Comparison of ENCODE assay signal across 23 mouse cellular contexts in the genomic region with DNA sequence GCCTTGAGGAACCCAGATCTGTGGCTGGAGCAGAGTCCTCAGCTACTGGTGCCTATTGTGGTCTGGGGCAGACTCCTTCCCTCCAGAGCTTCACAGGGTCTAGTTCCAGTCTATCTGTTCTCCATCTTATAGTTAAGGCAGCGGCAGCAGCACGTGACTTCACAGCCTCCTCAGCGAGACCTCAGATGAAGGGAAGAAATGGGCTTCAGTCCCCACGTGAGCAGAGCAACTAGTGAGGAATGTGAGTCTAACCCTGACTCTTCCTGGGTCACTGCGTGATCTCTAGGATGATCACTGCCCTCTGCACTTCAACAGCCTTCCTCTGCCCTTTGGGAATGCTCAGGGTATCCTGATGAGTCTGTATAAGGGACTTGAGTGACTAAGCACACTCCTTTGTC. TPM values are rescaled to one million over a fixed set of nuclear protein-coding genes. Genes with fewer than 3 reads are reported as not detected.
DNase-seq lines count a peak whose midpoint lies in the region; ATAC-seq and TF ChIP-seq lines count a peak whose summit lies in the region.
"Had no signal": no experiment of that assay in that cellular context is flagged by ENCODE, and none has a peak within 500 bp of the region (broad histone marks: within the 10 kb centered on the region; RNA-seq: fewer than 3 reads in every experiment).

No protein-coding gene starts in this region.

- peaks cover 12% of the 10 kb centered on the region for H3K36me3 ChIP-seq in heart, adult 2 months (ENCODE audit: control insufficient read depth, insufficient read depth, low read length)
- no peaks in the 10 kb centered on the region for H3K36me3 ChIP-seq in hindbrain, embryonic 11.5 days (ENCODE audit: control insufficient read depth, insufficient read depth, low read length)
- peaks cover 13% of the 10 kb centered on the region; the same call in 1 of the 2 replicates for H3K36me3 ChIP-seq in hindbrain, embryonic 12.5 days
- no peaks in the 10 kb centered on the region for H3K36me3 ChIP-seq in midbrain, embryonic 11.5 days (ENCODE audit: control insufficient read depth, insufficient read depth, low read length)
- H3K36me3 ChIP-seq in midbrain, embryonic 16.5 days (ENCODE audit: control insufficient read depth, insufficient read depth, low read length), result peaks cover 9% of the 10 kb centered on the region; the same call in 1 of the 2 replicates
- no peaks in the 10 kb centered on the region; the same call in 1 of the 2 replicates for H3K36me3 ChIP-seq in embryonic facial prominence, embryonic 10.5 days (replicated peaks)
- H3K36me3 ChIP-seq: embryonic facial prominence, embryonic 13.5 days; heart, embryonic 15.5 days had no signal

- TF ChIP-seq POLR2A in heart, adult 2 months (IDR thresholded peaks at IDR 0.05; ENCODE audit: insufficient read depth, low read depth, low read length), result no peak

- peak overlapping the region; percentile 88 for H3K27ac ChIP-seq in heart, adult 2 months
- H3K27ac ChIP-seq in hindbrain, embryonic 11.5 days (ENCODE audit: low read depth, low read length), result peak overlapping the region; percentile 17; the same call in 1 of the 2 replicates
- H3K27ac ChIP-seq in hindbrain, embryonic 12.5 days, result no peak overlapping the region
- H3K27ac ChIP-seq in midbrain, embryonic 11.5 days (ENCODE audit: low read depth, low read length), result no peak overlapping the region
- H3K27ac ChIP-seq in midbrain, embryonic 16.5 days (ENCODE audit: low read length), result no peak overlapping the region
- peak overlapping the region; percentile 7; the same call in 1 of the 2 replicates for H3K27ac ChIP-seq in embryonic facial prominence, embryonic 10.5 days (replicated peaks)
- H3K27ac ChIP-seq: embryonic facial prominence, embryonic 13.5 days; forebrain, embryonic 12.5 days; heart, embryonic 15.5 days had no signal

- ATAC-seq in hindbrain, embryonic 11.5 days (ENCODE audit: low FRiP score), result no peak
- ATAC-seq in hindbrain, embryonic 12.5 days (ENCODE audit: low FRiP score), result no peak
- no peak for ATAC-seq in midbrain, embryonic 11.5 days (ENCODE audit: low FRiP score)
- no peak for ATAC-seq in midbrain, embryonic 16.5 days
- no peak for ATAC-seq in megakaryocyte-erythroid progenitor cell, adult 5-6 weeks (replicated peaks; ENCODE audit: low FRiP score, low TSS enrichment, poor library complexity, severe bottlenecking)
- ATAC-seq: forebrain, embryonic 16.5 days; hindbrain, embryonic 16.5 days; inflammation-experienced regulatory T-cells, adult 6 months; intestine, postnatal 0 days had no signal

- no peak overlapping the region for H3K9ac ChIP-seq in heart, adult 2 months (ENCODE audit: low read depth, low read length)
- no peak overlapping the region for H3K9ac ChIP-seq in hindbrain, embryonic 11.5 days (ENCODE audit: low read depth, low read length)
- no peak overlapping the region for H3K9ac ChIP-seq in hindbrain, embryonic 12.5 days
- no peak overlapping the region for H3K9ac ChIP-seq in midbrain, embryonic 11.5 days (ENCODE audit: low read length)
- H3K9ac ChIP-seq in midbrain, embryonic 16.5 days (ENCODE audit: low read depth, low read length), result no peak overlapping the region
- H3K9ac ChIP-seq: embryonic facial prominence, embryonic 13.5 days; forebrain, embryonic 12.5 days; heart, embryonic 15.5 days had no signal

- H3K79me2 ChIP-seq in heart, adult 2 months (replicated peaks; ENCODE audit: control insufficient read depth, insufficient read depth, low read length), result no peaks in the 10 kb centered on the region

- no peak for TF ChIP-seq CTCF in heart, adult 2 months (IDR thresholded peaks at IDR 0.05)

- no peaks in the 10 kb centered on the region for H3K27me3 ChIP-seq in heart, adult 2 months (ENCODE audit: control insufficient read depth, insufficient read depth, low read length)
- H3K27me3 ChIP-seq in hindbrain, embryonic 11.5 days (ENCODE audit: control insufficient read depth, insufficient read depth, low read length), result no peaks in the 10 kb centered on the region
- H3K27me3 ChIP-seq in hindbrain, embryonic 12.5 days, result no peaks in the 10 kb centered on the region; the same call in 1 of the 2 replicates
- no peaks in the 10 kb centered on the region for H3K27me3 ChIP-seq in midbrain, embryonic 11.5 days (ENCODE audit: control insufficient read depth, insufficient read depth, low read length)
- no peaks in the 10 kb centered on the region for H3K27me3 ChIP-seq in midbrain, embryonic 16.5 days (ENCODE audit: control insufficient read depth, insufficient read depth, low read depth, low read length)
- peaks cover 7% of the 10 kb centered on the region for H3K27me3 ChIP-seq in embryonic facial prominence, embryonic 10.5 days (replicated peaks; ENCODE audit: low read depth, poor library complexity, severe bottlenecking)
- H3K27me3 ChIP-seq: embryonic facial prominence, embryonic 13.5 days; forebrain, embryonic 12.5 days; heart, embryonic 15.5 days had no signal

- TF ChIP-seq EP300 in heart, adult 2 months (IDR thresholded peaks at IDR 0.05; ENCODE audit: insufficient read depth, low read depth, low read length), result no peak

- H3K4me3 ChIP-seq in heart, adult 2 months, result no peak overlapping the region
- H3K4me3 ChIP-seq in hindbrain, embryonic 11.5 days (ENCODE audit: low read depth, low read length), result no peak overlapping the region
- no peak overlapping the region for H3K4me3 ChIP-seq in hindbrain, embryonic 12.5 days
- H3K4me3 ChIP-seq in midbrain, embryonic 11.5 days (ENCODE audit: low read depth, low read length), result no peak overlapping the region
- no peak overlapping the region for H3K4me3 ChIP-seq in midbrain, embryonic 16.5 days (ENCODE audit: low read depth, low read length)
- H3K4me3 ChIP-seq in embryonic facial prominence, embryonic 10.5 days, result no peak overlapping the region
- H3K4me3 ChIP-seq: embryonic facial prominence, embryonic 13.5 days; forebrain, embryonic 12.5 days; heart, embryonic 15.5 days had no signal

- DNase-seq in heart, adult 2 months, result peak in 1 of 2 experiments; percentile 19
- no peak for DNase-seq in heart, postnatal 4 days
- DNase-seq in hindbrain, embryonic 11.5 days (ENCODE audit: low spot score), result no peak
- DNase-seq in midbrain, embryonic 11.5 days (ENCODE audit: low spot score, missing footprints), result peak; percentile 69
- DNase-seq in embryonic facial prominence, embryonic 10.5 days (ENCODE audit: low spot score), result no peak
- DNase-seq: adrenal gland, adult 8-10 months; cerebellum, adult 11 months; cerebellum, adult 8-10 months; cerebellum, postnatal 14 days; gastrocnemius, postnatal 14 days; heart, postnatal 36 days had no signal

- WGBS in heart, adult 2 months, result 84% methylated on average over 5 of the region's 5 CpGs
- 73% methylated on average over 5 of the region's 5 CpGs for WGBS in hindbrain, embryonic 11.5 days
- 61% methylated on average over 5 of the region's 5 CpGs for WGBS in hindbrain, embryonic 12.5 days
- 73% methylated on average over 5 of the region's 5 CpGs for WGBS in midbrain, embryonic 11.5 days
- 62% methylated on average over 5 of the region's 5 CpGs for WGBS in midbrain, embryonic 16.5 days
- 78% methylated on average over 5 of the region's 5 CpGs for WGBS in embryonic facial prominence, embryonic 10.5 days

- intact Hi-C loops in heart, adult 2 months (cut with DNase I), result no loop called here

- peaks cover 50% of the 10 kb centered on the region for H3K4me1 ChIP-seq in heart, adult 2 months (ENCODE audit: control insufficient read depth, insufficient read depth, low read length)
- H3K4me1 ChIP-seq in hindbrain, embryonic 11.5 days (replicated peaks; ENCODE audit: control insufficient read depth, insufficient read depth, low read length), result no peaks in the 10 kb centered on the region
- H3K4me1 ChIP-seq in hindbrain, embryonic 12.5 days, result peaks cover 19% of the 10 kb centered on the region
- H3K4me1 ChIP-seq in midbrain, embryonic 11.5 days (ENCODE audit: control insufficient read depth, insufficient read depth, low read length), result no peaks in the 10 kb centered on the region
- no peaks in the 10 kb centered on the region for H3K4me1 ChIP-seq in midbrain, embryonic 16.5 days (ENCODE audit: control insufficient read depth, insufficient read depth, low read length)
- H3K4me1 ChIP-seq in embryonic facial prominence, embryonic 10.5 days, result peaks cover 51% of the 10 kb centered on the region
- H3K4me1 ChIP-seq: forebrain, embryonic 12.5 days had no signal

- H3K9me3 ChIP-seq in hindbrain, embryonic 11.5 days (ENCODE audit: control insufficient read depth, low read length), result no peaks in the 10 kb centered on the region
- no peaks in the 10 kb centered on the region for H3K9me3 ChIP-seq in hindbrain, embryonic 12.5 days (replicated peaks)
- H3K9me3 ChIP-seq in midbrain, embryonic 11.5 days (ENCODE audit: control insufficient read depth, low read length), result no peaks in the 10 kb centered on the region
- H3K9me3 ChIP-seq in midbrain, embryonic 16.5 days (replicated peaks; ENCODE audit: control insufficient read depth, low read length, poor library complexity, severe bottlenecking), result no peaks in the 10 kb centered on the region
- H3K9me3 ChIP-seq in embryonic facial prominence, embryonic 10.5 days, result no peaks in the 10 kb centered on the region
- H3K9me3 ChIP-seq: embryonic facial prominence, embryonic 13.5 days; forebrain, embryonic 12.5 days; heart, embryonic 15.5 days had no signal

- no peak overlapping the region for H3K4me2 ChIP-seq in hindbrain, embryonic 11.5 days (replicated peaks; ENCODE audit: low read depth, low read length)
- H3K4me2 ChIP-seq in hindbrain, embryonic 12.5 days (replicated peaks), result no peak overlapping the region
- no peak overlapping the region for H3K4me2 ChIP-seq in midbrain, embryonic 11.5 days
- H3K4me2 ChIP-seq in midbrain, embryonic 16.5 days (ENCODE audit: low read length), result no peak overlapping the region
- H3K4me2 ChIP-seq: embryonic facial prominence, embryonic 13.5 days; forebrain, embryonic 12.5 days; heart, embryonic 11.5 days; heart, embryonic 15.5 days had no signal

RNA-seq across cellular contexts. Expression of gene Sema7a, which starts 24.1 kb away (rescaled TPM):
- 10 to 100 TPM; 26.7 to 31.1 TPM for total RNA-seq in heart, adult 2 months (2021)
- 29.0 and 31.3 TPM in 2 replicates for polyA plus RNA-seq in heart, adult 2 months (2012; rRNA removed)
- total RNA-seq in heart, postnatal 4 days (2021), result 10 to 100 TPM; 26.0 to 30.1 TPM
- 2.0 and 3.6 TPM in 2 replicates for polyA plus RNA-seq in hindbrain, embryonic 11.5 days (2014; fragmentation: Nextera tagmentation; extraction: Ambion mirVana)
- 1.0 and 1.7 TPM in 2 replicates for polyA plus RNA-seq in hindbrain, embryonic 12.5 days (2016; fragmentation: Nextera tagmentation; extraction: Ambion mirVana)
- 0.78 and 1.0 TPM in 2 replicates for polyA plus RNA-seq in midbrain, embryonic 11.5 days (2014; fragmentation: Nextera tagmentation; extraction: Ambion mirVana)
- 1.6 and 1.9 TPM in 2 replicates for polyA plus RNA-seq in midbrain, embryonic 16.5 days (2015; fragmentation: Nextera tagmentation; extraction: Ambion mirVana)
- polyA plus RNA-seq in embryonic facial prominence, embryonic 10.5 days (2016; fragmentation: Nextera tagmentation; extraction: Ambion mirVana), result 0.08 and 0.25 TPM in 2 replicates
- 0.59 TPM in 1 of 2 replicates, not detected in the other for total RNA-seq in megakaryocyte-erythroid progenitor cell, adult 5-6 weeks (2014; fragmentation: Nextera tagmentation)
- total RNA-seq in megakaryocyte-erythroid progenitor cell, adult 5-6 weeks (2017), result not detected in 2 replicates

RNA-seq across cellular contexts. Expression of gene Cyp11a1, which starts 42.2 kb away (rescaled TPM):
- total RNA-seq in heart, adult 2 months (2021), result under 1 TPM in 1 of 2 experiments, not detected in 1; 0.29 TPM
- 0.06 and 0.29 TPM in 2 replicates for polyA plus RNA-seq in heart, adult 2 months (2012; rRNA removed)
- total RNA-seq in heart, postnatal 4 days (2021), result under 1 TPM; 0.45 to 0.69 TPM
- not detected in 2 replicates for polyA plus RNA-seq in hindbrain, embryonic 11.5 days (2014; fragmentation: Nextera tagmentation; extraction: Ambion mirVana)
- polyA plus RNA-seq in hindbrain, embryonic 12.5 days (2016; fragmentation: Nextera tagmentation; extraction: Ambion mirVana), result 0.17 and 0.38 TPM in 2 replicates
- 0.12 TPM in 1 of 2 replicates, not detected in the other for polyA plus RNA-seq in midbrain, embryonic 11.5 days (2014; fragmentation: Nextera tagmentation; extraction: Ambion mirVana)
- 0.76 and 1.6 TPM in 2 replicates for polyA plus RNA-seq in midbrain, embryonic 16.5 days (2015; fragmentation: Nextera tagmentation; extraction: Ambion mirVana)
- not detected in 2 replicates for polyA plus RNA-seq in embryonic facial prominence, embryonic 10.5 days (2016; fragmentation: Nextera tagmentation; extraction: Ambion mirVana)
- not detected in 2 replicates for total RNA-seq in megakaryocyte-erythroid progenitor cell, adult 5-6 weeks (2014; fragmentation: Nextera tagmentation)
- total RNA-seq in megakaryocyte-erythroid progenitor cell, adult 5-6 weeks (2017), result not detected in 2 replicates
- total RNA-seq: common myeloid progenitor, adult 5-6 weeks had no signal
- polyA plus RNA-seq: heart, embryonic 11.5 days had no signal

RNA-seq across cellular contexts. Expression of gene Ubl7, which starts 53.2 kb away (rescaled TPM):
- 10 to 100 TPM; 75.2 to 83.2 TPM for total RNA-seq in heart, adult 2 months (2021)
- 139 and 142 TPM in 2 replicates for polyA plus RNA-seq in heart, adult 2 months (2012; rRNA removed)
- 10 to 100 TPM; 66.3 to 66.5 TPM for total RNA-seq in heart, postnatal 4 days (2021)
- 121 and 122 TPM in 2 replicates for polyA plus RNA-seq in hindbrain, embryonic 11.5 days (2014; fragmentation: Nextera tagmentation; extraction: Ambion mirVana)
- polyA plus RNA-seq in hindbrain, embryonic 12.5 days (2016; fragmentation: Nextera tagmentation; extraction: Ambion mirVana), result 143 and 144 TPM in 2 replicates
- polyA plus RNA-seq in midbrain, embryonic 11.5 days (2014; fragmentation: Nextera tagmentation; extraction: Ambion mirVana), result 111 and 112 TPM in 2 replicates
- polyA plus RNA-seq in midbrain, embryonic 16.5 days (2015; fragmentation: Nextera tagmentation; extraction: Ambion mirVana), result 173 and 176 TPM in 2 replicates
- 118 and 130 TPM in 2 replicates for polyA plus RNA-seq in embryonic facial prominence, embryonic 10.5 days (2016; fragmentation: Nextera tagmentation; extraction: Ambion mirVana)
- total RNA-seq in megakaryocyte-erythroid progenitor cell, adult 5-6 weeks (2014; fragmentation: Nextera tagmentation), result 85.5 and 88.9 TPM in 2 replicates
- total RNA-seq in megakaryocyte-erythroid progenitor cell, adult 5-6 weeks (2017), result 20.6 and 20.7 TPM in 2 replicates

Comparison
In these comparisons a context has a peak if more than half of its experiments do, and no peak if none do; other contexts are left out.
1. H3K27ac ChIP-seq: peak in heart, adult 2 months (single experiment), hindbrain, embryonic 11.5 days (single experiment) and embryonic facial prominence, embryonic 10.5 days (single experiment); none in hindbrain, embryonic 12.5 days (single experiment), midbrain, embryonic 11.5 days (single experiment) and midbrain, embryonic 16.5 days (single experiment).